Mouse (Mus musculus) intestine, postnatal 0 days (tissue): ENCODE data around the gene Insig1. TPM values are rescaled to one million over a fixed set of nuclear protein-coding genes. Genes with fewer than 3 reads are reported as not detected.

Experiments used
- ATAC-seq: fragments of 200-750 bp; cut with Nextera tagmentation; 2 replicates; pipeline ENCODE4 v1.8.0; 2017; ENCODE audit warnings: mild to moderate bottlenecking, moderate TSS enrichment, moderate library complexity
- H3K27ac ChIP-seq: fragments of 300-500 bp; sonication (generic); 2 replicates; pipeline ENCODE4 v1.5.1; 2014; ENCODE audit warnings: mild to moderate bottlenecking, low read depth, low read length, moderate library complexity
- H3K27me3 ChIP-seq: fragments of 300-500 bp; sonication (generic); replicated peaks from 2 replicates; pipeline ENCODE4 v1.6.1; 2014; ENCODE audit warnings: low read length, mixed read lengths; ENCODE audit not compliant: control insufficient read depth, insufficient read depth
- H3K36me3 ChIP-seq: fragments of 300-500 bp; sonication (generic); 2 replicates; pipeline ENCODE4 v1.6.1; 2014; ENCODE audit warnings: mild to moderate bottlenecking, moderate library complexity; ENCODE audit not compliant: control insufficient read depth, insufficient read depth
- H3K4me1 ChIP-seq: fragments of 300-500 bp; sonication (generic); replicated peaks from 2 replicates; pipeline ENCODE4 v1.6.1; 2014; ENCODE audit warnings: antibody characterized with exemption, low read length, mixed read lengths; ENCODE audit not compliant: control insufficient read depth, insufficient read depth
- H3K4me2 ChIP-seq: fragments of 300-500 bp; sonication (generic); replicated peaks from 2 replicates; pipeline ENCODE4 v1.6.1; 2014; ENCODE audit warnings: low read depth, mild to moderate bottlenecking, moderate library complexity
- H3K4me3 ChIP-seq: fragments of 300-500 bp; sonication (generic); 2 replicates; pipeline ENCODE4 v1.5.1; 2014; ENCODE audit warnings: low read depth, low read length
- H3K9ac ChIP-seq: fragments of 300-500 bp; sonication (generic); 2 replicates; pipeline ENCODE4 v1.6.1; 2014; ENCODE audit warnings: mild to moderate bottlenecking, low read depth, low read length
- H3K9me3 ChIP-seq: fragments of 300-500 bp; sonication (generic); 2 replicates; pipeline ENCODE4 v1.6.1; 2016; ENCODE audit warnings: mixed run types; ENCODE audit not compliant: control insufficient read depth
- CTCF ChIP-seq: sonication (generic); IDR thresholded peaks from 2 replicates; pipeline ENCODE4 v1.5.1; 2016; ENCODE audit warnings: low read depth, mild to moderate bottlenecking, control low read depth, antibody characterized with exemption, moderate library complexity
- WGBS: fragments of 180-500 bp; shearing (Covaris S2); extraction: QIAGEN DNeasy Blood & Tissue Kit; methylation state at CpG from one replicate; pipeline ENCODE4 v1.1.7; 2014; 5-methylcytosine and 5-hydroxymethylcytosine counted together
- polyA plus RNA-seq: library from polyadenylated mRNA; unstranded; fragments of >200 nt; fragmentation: Nextera tagmentation; extraction: Ambion mirVana; gene quantifications from 2 replicates; pipeline ENCODE4 v1.2.1, GENCODE M21; 2015

Gene Insig1
- polyA plus RNA-seq, 1 experiment from 2014 or later, result 102 TPM

DNA sequence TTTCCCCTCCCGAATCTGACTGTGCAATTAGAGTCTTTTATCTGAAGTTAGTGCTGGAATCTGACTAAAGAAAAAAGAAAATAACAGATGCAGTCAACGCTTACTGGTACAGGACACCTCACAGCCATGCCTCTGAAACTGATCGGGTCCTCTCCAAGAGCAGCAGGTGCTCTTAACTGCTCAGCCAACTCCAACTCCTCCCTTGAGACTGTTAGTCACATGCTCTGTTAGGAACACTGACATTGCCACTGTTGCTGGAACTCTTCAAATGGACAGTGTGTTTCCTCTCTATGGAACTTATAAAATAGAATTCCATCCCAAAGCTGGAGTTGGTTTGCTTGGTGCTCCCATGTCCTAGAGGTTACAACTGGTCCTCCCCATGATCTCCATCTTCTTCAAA lies 14.3 kb upstream of the Insig1 start:
- peaks cover 9% of the 10 kb centered on the region; the same call in 1 of the 2 replicates for H3K4me1 ChIP-seq
- no peaks in the 10 kb centered on the region for H3K36me3 ChIP-seq
- no peak for TF ChIP-seq CTCF
- ATAC-seq, result no peak
- H3K4me3 ChIP-seq, result no peak overlapping the region
- no peak overlapping the region for H3K9ac ChIP-seq
- H3K27me3 ChIP-seq, result no peaks in the 10 kb centered on the region
- H3K4me2 ChIP-seq, result no peak overlapping the region
- no peak overlapping the region for H3K27ac ChIP-seq
- H3K9me3 ChIP-seq, result no peaks in the 10 kb centered on the region
- WGBS, result 84% methylated on average over 3 of the region's 3 CpGs

GRCm38 (mm10) chr5:28060506-28060905 lies 10.7 kb upstream of the Insig1 start:
- no peak overlapping the region for H3K27ac ChIP-seq
- TF ChIP-seq CTCF, result no peak
- H3K4me2 ChIP-seq, result no peak overlapping the region
- no peaks in the 10 kb centered on the region for H3K27me3 ChIP-seq
- H3K36me3 ChIP-seq, result no peaks in the 10 kb centered on the region
- H3K4me1 ChIP-seq, result no peaks in the 10 kb centered on the region
- ATAC-seq, result no peak
- no peak overlapping the region for H3K4me3 ChIP-seq
- H3K9me3 ChIP-seq, result no peaks in the 10 kb centered on the region
- no peak overlapping the region for H3K9ac ChIP-seq

DNA sequence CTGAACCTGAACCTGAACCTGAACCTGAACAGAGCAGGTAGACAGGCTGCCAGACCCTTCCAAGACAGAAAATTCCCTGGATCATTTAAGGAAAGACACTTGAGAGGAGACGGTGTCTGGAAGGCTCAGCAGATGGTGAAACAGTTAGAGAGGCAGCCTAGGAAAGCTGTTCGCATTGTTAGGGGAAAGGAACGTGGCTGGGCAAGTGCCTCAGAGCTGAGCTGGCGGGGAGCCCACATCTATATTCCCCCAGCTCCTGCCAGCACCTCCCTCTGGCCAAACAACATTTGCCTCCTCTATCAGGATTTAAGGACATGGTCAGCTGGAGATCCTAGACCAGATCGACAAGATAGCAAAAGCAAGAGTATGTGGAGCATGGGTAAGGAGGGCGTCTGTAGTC lies 10.2 kb upstream of the Insig1 start:
- 71% methylated on average over 6 of the region's 6 CpGs for WGBS
- H3K9me3 ChIP-seq, result no peaks in the 10 kb centered on the region
- H3K27ac ChIP-seq, result no peak overlapping the region
- no peak overlapping the region for H3K4me3 ChIP-seq
- H3K9ac ChIP-seq, result no peak overlapping the region
- no peak for TF ChIP-seq CTCF
- ATAC-seq, result no peak
- no peak overlapping the region for H3K4me2 ChIP-seq
- H3K27me3 ChIP-seq, result no peaks in the 10 kb centered on the region
- H3K36me3 ChIP-seq, result no peaks in the 10 kb centered on the region
- 0 out of 2 replicates have a peak, but pooled peaks cover 2% of the 10 kb centered on the region for H3K4me1 ChIP-seq

GRCm38 (mm10) chr5:28063989-28064624 lies 7.1 kb upstream of the Insig1 start:
- 41% methylated on average over 3 of the region's 3 CpGs for WGBS
- Histone ChIP-seq H3K4me1 (peaks cover 14% of the 10 kb centered on the region; the same call in 1 of the 2 replicates), H3K36me3 (no peaks in the 10 kb centered on the region), H3K27me3 (no peaks in the 10 kb centered on the region), H3K27ac (peak overlapping the region; percentile 22; the same call in 1 of the 2 replicates), H3K4me3 (no peak overlapping the region), H3K9me3 (no peaks in the 10 kb centered on the region), H3K9ac (no peak overlapping the region), H3K4me2 (no peak overlapping the region)
- TF ChIP-seq CTCF, result no peak
- no peak; the same call in 1 of the 2 replicates for ATAC-seq

DNA sequence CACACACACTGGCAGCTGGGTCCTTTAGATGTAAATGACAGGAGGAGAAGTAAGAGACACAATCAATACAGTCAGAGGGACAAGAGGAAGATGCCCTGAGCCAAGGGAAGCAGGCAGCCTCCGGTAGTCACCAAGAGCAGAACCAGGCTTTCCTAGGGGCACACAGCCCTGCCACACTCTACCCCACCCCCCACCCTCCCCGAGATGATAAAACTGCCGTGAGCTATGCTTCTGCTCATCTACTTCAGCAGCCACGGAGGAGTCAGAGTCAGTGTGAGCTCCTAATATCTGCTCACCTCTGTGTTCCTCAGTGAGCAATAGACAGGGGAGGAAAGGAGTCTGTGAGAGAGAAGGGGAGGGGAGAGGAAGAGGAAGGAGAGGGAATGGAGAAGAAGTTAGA lies 5.9 kb upstream of the Insig1 start:
- no peak overlapping the region for H3K9ac ChIP-seq
- no peaks in the 10 kb centered on the region for H3K9me3 ChIP-seq
- peak overlapping the region; percentile 51 for H3K4me2 ChIP-seq
- peaks cover 20% of the 10 kb centered on the region; the same call in 1 of the 2 replicates for H3K4me1 ChIP-seq
- no peak for TF ChIP-seq CTCF
- no peak for ATAC-seq
- no peaks in the 10 kb centered on the region for H3K27me3 ChIP-seq
- no peaks in the 10 kb centered on the region for H3K36me3 ChIP-seq
- 34% methylated on average over 4 of the region's 4 CpGs for WGBS
- H3K27ac ChIP-seq, result peak overlapping the region; percentile 95
- no peak overlapping the region for H3K4me3 ChIP-seq

GRCm38 (mm10) chr5:28066311-28066710 lies 4.9 kb upstream of the Insig1 start:
- Histone ChIP-seq H3K4me2 (peak overlapping the region; percentile 51), H3K27ac (peak overlapping the region; percentile 95), H3K4me3 (no peak overlapping the region), H3K4me1 (peaks cover 22% of the 10 kb centered on the region; the same call in 1 of the 2 replicates), H3K36me3 (no peaks in the 10 kb centered on the region), H3K9me3 (no peaks in the 10 kb centered on the region), H3K27me3 (no peaks in the 10 kb centered on the region), H3K9ac (peak overlapping the region; percentile 37)
- TF ChIP-seq CTCF, result peak; percentile 56
- 25% methylated on average over 5 of the region's 5 CpGs for WGBS
- ATAC-seq, result peak; percentile 46
